Mouse (Mus musculus) C2C12 (cell line): ENCODE data around the gene Klc3.

Experiments used
- CTCF ChIP-seq: IDR thresholded peaks from one replicate; pipeline ENCODE4 v1.5.1; 2011; ENCODE audit not compliant: control insufficient read depth, insufficient read depth, insufficient read length
- MAX ChIP-seq: IDR thresholded peaks from one replicate; pipeline ENCODE4 v1.6.1; 2011; ENCODE audit warnings: mild to moderate bottlenecking, control low read depth
- USF1 ChIP-seq: IDR thresholded peaks from one replicate; pipeline ENCODE4 v1.6.1; 2011; ENCODE audit warnings: low read depth, mild to moderate bottlenecking, control low read depth, moderate library complexity

- no peak for TF ChIP-seq MAX
- TF ChIP-seq CTCF: no peak
- no peak for TF ChIP-seq USF1
Measured at GRCm38 (mm10) chr7:19350221-19350620, 53.7 kb downstream of the Klc3 start.
